Mouse (Mus musculus) embryo, embryonic 10 days (tissue): ENCODE data around the gene Loxl3.

Experiments
- DNase-seq: peaks from one replicate; pipeline ENCODE4 v3.0.0-alpha.2; 2015; ENCODE audit warnings: low spot score

Gene Loxl3

DNA sequence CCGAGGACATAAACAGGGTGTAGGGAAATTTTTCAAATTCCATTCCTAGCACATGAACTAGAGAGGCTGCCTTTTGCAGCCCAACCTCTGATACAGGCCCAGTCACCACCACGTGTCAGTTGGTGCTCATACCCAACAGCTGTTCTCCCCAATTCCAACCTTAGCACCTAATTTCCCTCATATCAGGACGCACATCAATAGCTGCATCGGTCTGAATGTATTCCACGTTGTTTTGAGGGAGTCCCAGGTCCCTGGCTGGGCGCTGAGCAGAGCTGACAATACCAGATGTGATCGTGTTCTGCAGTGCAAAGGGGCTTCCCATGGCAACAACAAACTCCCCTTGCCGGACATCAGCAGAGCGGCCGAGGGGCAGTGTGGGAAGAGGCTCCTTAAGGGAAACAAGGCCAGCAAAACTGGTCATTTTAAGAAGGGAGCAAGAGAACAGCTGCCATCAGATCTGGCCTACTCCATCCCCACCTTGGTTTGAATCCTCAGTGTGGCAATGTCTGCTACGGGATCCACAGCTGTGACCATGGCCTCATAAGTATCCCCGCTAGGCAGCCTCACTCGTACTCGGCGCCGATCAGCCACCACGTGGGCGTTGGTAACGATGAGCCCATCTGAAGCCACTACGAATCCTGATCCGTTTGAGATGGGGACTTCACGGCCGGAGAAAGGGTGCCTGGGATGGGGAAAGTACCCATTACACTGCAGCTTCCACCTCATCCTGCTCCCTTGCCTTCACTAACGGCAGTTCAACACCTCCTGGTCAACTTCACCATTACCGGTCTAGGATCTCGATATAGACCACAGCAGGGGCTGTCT lies 19.4 kb downstream of the Loxl3 start:
- DNase-seq: peak; percentile 70

DNA sequence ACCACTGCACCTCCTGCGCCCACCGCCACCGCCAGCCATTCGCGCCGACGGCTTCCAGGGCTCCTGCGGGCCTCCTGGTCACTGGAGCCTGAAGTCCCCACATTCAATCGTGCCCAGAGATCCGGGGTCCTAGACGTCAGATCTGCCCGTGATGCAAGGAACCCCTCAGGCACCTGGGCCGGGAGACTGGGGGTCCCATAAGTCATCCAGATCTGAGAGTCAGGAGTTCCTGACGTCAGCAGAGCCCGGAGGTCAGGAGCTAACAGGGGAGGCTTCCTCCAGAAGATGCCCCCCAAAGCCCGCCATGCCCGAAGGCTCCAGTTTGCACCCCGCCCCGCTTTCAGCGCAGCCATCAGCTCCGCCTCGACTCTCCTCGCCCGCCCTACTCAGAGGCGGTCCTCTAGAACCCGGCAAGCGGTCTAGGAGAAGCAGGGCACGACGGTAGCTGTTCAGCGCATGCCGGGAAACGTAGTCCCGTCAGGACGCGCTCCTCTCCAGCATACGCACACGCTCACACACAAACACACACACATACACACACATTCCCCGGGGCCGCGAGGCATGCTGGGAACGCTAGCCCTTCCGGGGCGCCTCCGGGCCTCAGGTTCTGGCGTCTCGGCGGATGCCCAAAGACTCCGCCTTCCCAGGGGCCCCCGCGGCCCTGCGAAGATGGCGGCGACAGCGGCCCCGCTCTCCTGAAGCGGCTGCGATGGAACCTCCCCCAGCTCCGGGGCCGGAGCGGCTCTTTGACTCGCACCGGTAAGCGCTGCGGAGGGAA lies 20.3 kb downstream of the Loxl3 start, which contains the start of gene Aup1:
TSS of gene Aup1 (plus strand) at position 448 of the 778 bp plus-strand sequence.
- DNase-seq: peak; percentile 99

DNA sequence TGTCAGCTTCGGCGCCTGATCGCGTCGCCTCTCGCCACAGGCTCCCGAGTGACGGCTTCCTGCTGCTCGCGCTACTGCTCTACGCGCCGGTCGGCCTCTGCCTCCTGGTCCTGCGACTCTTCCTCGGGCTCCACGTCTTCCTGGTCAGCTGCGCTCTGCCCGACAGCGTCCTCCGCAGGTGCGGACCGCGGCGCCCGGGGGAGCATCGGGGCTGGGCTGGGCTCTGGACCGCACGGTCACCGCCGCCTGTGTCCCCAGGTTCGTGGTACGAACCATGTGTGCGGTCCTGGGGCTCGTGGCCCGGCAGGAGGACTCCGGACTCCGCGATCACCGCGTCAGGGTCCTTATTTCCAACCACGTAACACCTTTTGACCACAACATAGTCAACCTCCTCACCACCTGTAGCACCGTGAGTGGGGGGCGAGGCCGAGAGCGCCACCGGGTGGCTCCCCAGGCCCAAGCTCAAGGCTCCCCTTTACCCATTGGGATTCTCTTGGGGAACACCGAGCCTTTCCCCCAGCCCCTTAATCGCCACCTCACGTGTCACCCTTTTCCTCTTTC lies 21.0 kb downstream of the Loxl3 start, which contains the start of gene Htra2:
TSS of gene Htra2 (minus strand) at position 403 of the 561 bp plus-strand sequence.
- peak; percentile 50 for DNase-seq

DNA sequence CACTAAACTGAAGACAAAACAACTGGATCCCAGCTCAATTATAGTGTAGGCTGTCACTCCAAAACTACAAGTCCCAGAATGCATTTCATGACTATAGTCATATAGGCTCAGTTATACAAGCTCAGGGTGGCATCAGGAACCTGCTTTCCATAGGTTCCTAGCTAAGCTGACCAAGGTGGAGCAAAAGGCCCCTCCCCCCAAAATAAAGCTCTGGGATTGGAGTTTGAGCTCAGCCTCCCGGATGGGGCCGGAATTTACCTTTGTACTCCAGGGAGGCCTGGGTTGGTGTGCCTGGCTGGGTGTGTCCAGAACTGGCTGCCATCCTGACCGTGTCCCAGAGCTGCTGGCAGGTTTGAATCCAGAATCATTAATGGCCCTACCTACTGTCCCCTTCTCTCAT lies 23.8 kb downstream of the Loxl3 start, which contains the start of gene Dqx1:
TSS of gene Dqx1 (plus strand) at position 55 of the 400 bp plus-strand sequence.
- no peak for DNase-seq

- DNase-seq: no peak
Measured at GRCm38 (mm10) chr6:83058725-83059124, 24.8 kb downstream of the Loxl3 start.

DNA sequence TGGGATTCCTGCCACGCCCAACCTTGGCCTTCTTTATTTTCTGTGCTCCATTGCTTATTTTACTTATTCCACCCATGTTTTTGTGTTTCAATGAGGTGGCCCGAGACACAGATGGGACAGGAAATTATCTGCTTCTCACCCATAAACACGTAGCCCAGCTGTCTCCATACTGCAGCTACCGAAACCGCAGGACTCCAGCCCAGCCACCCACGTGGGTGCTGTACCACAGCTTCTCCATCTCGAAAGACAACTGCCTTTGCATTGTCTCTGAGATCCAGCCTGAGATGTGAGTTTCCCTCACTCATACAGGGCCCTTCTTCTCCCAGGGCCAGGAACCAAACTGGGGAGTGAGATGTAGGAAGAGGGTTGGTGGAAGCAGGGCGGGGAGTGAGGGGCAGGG lies 32.0 kb downstream of the Loxl3 start:
- DNase-seq: no peak

DNA sequence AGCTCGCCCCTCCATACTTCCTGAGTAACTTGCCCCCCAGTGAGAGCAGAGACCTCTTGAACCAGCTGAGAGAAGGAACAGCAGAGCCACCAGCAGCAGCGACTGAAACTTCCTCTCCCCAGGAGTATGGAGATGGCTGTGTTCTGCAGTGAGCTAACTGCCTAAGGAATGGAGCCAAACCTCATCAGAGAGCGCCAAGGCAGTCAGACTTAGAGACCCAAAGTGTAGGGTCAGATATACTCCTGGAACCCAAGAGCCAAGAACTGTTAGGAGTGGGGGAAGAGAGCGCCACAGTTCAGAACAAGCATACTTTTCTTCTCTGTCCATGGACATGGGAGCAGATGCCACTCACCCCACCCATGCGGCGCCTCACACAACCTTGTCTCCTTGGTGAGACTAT lies 32.5 kb downstream of the Loxl3 start:
- no peak for DNase-seq

- no peak for DNase-seq
Measured at GRCm38 (mm10) chr6:83068221-83068620, 34.2 kb downstream of the Loxl3 start.

DNA sequence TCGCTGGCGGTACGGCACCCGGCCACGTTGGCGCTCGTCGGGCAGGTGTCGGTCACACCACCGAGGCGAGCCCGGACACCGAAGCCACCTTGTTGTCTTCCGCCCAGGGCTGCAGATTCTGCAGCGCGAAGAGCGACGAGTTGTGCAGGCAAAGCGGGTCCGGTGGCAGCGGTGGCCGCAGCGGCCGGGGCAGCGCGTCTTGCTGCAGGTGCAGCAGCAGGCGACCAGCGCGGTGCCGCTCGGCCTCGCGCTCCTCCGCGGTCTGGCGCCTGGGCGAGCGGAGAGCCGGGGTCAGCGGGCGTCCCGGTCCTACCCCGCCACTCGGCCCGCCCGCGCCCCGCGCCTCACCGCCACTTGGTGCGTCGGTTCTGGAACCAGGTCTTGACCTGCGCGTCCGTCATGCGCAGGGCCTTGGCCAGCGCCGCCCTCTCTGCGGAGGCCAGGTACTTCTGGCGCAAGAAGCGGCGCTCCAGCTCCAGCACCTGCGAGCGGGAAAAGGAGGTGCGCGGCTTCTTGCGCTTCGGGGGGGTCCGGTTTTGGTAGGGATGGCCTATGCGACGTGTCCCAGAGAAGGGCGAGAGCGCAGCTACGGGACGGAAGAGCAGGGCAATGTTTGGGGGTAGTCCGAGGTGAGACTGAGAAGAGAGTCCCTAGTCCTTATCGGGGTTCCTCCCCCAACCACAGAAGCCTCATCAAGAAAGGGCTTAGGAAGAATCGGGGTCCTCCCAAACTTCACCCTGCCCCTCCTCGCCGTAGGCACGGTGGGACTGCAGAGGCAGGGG lies 34.9 kb downstream of the Loxl3 start:
- DNase-seq: no peak

DNA sequence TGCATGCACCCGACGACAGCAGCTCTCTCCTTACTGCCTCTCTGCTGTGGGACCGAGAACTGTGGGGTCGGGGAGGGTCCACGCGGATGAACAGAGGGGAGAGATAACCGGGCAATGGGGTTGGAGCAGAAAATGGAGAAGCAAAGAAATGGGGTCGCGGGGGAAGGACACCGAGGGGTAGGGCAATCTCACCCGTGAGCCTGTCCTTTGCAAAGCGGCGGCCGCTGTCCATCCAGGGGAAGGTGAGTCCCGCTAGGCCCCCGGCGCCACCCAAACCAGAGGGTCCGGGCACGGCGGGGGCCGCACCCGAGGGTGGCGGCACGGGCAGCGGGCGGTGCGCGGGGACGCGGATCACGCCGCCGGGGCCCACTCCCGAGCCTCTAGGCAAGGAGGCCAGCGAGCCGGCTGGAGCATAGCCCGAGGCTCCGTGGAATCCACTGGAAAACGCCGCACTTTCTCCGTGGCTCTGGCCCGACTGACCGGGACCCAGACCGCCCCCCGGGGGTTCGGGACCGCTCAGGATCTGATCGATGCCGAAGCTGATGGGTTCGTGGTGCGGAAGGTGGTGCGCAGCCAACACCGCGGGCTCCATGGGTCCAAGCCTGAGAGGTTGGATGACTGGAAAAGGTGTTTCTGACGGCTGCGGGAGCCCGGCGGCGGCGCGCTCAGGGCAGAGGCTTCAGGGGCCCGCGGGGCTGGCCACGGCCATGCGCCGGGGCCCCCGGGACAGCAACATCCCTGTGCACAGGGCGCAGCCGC lies 35.7 kb downstream of the Loxl3 start:
- no peak for DNase-seq

DNA sequence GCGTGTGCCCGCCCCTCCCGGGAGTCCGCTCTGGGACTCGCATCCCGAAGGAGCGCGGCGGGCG lies 36.1 kb downstream of the Loxl3 start, which contains the start of gene Tlx2:
TSS of gene Tlx2 (minus strand) at position 47 of the 64 bp plus-strand sequence.
- no peak for DNase-seq

GRCm38 (mm10) chr6:83070311-83071219 lies 36.6 kb downstream of the Loxl3 start:
- peak; percentile 46 for DNase-seq

DNA sequence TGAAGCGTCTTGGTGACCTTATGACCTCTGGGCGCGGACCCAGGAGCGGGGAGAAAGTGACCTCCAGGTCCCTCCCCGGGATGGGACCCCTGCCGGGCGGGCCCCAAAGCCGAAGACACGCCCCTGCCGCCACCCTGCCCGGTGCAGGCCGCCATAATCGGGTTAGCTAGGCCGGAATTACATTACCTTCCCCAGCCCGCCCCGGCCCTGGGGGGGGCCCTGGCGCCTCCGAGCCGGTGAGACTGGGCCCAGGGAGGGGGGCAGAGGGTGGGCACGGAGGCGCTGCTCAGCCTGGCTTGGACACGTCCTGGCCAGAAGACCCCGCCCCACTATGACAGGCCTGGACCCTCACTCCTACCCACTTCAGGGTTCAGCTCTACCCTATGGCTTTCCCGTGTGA lies 37.2 kb downstream of the Loxl3 start:
- peak; percentile 35 for DNase-seq

GRCm38 (mm10) chr6:83074979-83075378 lies 41.0 kb downstream of the Loxl3 start:
- peak; percentile 44 for DNase-seq

DNA sequence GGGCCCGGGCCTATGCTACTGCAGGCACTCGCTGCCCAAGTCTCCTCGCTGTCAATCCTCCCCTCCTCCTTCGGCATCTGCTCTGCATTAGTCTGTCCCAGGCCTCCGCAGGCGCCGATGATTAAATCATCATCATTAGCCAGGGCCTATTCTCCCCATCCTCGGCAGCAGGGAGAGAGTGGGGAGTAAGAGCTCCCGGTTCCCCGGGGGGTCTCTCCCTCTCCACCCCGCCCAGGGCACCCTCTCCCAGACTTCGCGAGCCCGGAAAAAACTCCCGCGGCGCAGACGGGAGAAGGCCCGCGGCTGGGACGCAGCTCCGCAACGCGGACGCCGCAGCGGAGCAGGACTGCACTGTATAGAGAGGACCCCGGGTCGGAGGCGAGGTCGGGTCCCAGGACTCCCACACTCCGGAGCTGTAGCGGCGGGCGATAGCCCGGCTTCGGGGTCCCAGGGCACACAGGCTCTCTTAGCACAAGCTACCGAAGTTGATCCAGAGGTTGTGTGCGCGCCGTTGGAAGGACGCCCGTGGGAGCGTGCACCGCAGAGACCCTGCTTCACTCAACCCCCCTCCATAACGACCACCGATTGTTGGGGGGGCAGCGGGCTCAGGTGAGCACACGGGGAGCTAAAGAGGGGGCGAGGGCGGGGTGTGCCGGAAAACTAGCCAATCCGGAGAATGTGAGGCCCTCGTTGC lies 43.8 kb downstream of the Loxl3 start, which contains the start of gene Pcgf1:
TSS of gene Pcgf1 (plus strand) at position 240 of the 694 bp plus-strand sequence.
- peak; percentile 78 for DNase-seq

- peak; percentile 98 for DNase-seq
Measured at GRCm38 (mm10) chr6:83078324-83078858, 44.4 kb downstream of the Loxl3 start.

DNA sequence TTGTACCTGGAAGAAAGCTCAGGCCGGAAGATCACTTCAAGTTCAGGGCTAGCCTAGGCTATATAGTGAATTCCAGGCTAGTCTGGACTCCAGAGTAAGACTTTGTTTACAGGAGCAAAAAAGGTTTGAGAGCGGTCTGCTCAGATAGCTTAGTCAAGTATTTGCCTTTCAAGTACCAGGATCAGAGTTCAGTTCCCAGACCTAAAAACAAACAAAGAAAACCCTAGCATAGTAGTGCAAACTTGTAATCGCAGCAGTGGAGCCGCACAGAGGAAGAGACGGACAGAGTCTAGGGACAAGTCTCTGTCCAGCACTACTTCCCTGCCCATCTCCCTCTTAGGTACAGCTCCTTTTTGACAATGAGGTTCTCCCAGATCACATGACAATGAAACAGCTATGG lies 46.2 kb downstream of the Loxl3 start:
- no peak for DNase-seq

GRCm38 (mm10) chr6:83083497-83083896 lies 49.5 kb downstream of the Loxl3 start:
- DNase-seq: no peak

DNA sequence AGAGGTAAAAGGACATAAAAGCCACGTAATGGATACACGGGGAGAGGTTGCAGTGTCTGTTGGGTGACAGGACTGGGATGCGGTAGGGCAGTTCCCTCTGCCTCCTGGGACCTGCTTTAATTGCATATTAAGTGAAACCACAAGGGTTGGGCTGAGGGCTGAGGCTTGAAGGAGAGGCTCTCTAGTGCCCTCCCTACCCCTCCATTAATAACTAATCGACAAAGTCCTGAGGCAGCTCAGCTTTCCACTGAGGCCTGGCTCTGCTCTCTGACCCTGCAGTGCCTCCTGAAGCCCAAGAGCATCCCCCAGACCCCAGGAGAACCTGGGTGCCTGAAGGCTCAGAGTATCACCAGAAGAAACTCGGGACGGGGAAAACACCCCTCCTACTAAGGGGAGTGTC lies 50.5 kb downstream of the Loxl3 start:
- no peak for DNase-seq
